Mouse (Mus musculus): Measurements from ENCODE around the gene Ankrd37. TPM values are rescaled to one million over a fixed set of nuclear protein-coding genes. Genes with fewer than 3 reads are reported as not detected.

The Ankrd37 gene
- 1 to 10 TPM; 2.2 to 3.2 TPM for total RNA-seq (2021)
- long read RNA-seq, experiment 1, partial matches to known transcripts: 0 of 2 reads
- long read RNA-seq, experiment 1, other reads (novel, unspliced or antisense): 2 of 2 reads
- long read RNA-seq, experiment 2, transcript Ankrd37-201 (5 exons, 927 nt): major isoform, 5 of 5 reads
- long read RNA-seq, experiment 2, partial matches to known transcripts: 0 of 5 reads
- long read RNA-seq, experiment 2, other reads (novel, unspliced or antisense): 0 of 5 reads

DNA sequence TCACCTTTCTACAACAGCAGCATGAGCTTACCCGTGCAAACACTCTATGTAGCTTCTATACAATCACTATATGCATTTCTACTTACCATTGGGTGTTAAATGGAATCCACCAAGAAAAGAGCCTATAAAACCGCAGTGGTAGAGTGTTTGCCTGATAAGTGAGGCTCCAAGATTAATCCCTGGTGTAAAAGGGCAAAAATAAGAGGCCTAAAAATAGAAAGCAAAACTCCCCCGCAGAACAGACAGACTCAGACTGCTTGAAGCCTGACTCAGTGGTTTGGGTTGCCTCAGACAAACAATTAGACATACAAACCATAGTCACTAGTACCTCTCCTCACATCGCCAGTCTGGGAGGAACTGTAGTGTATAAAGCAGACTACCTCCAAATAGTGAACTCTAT is at the start of gene Ankrd37:
TSS of gene Ankrd37 (minus strand) at position 112 of the 400 bp plus-strand sequence.
- DNase-seq: no peak

- DNase-seq: no peak
Measured at GRCm38 (mm10) chr8:46040260-46040659, 34.8 kb upstream of the Ankrd37 start.

GRCm38 (mm10) chr8:46039666-46040065 is 34.2 kb upstream of the Ankrd37 start:
- no peak for DNase-seq

- DNase-seq: no peak
Measured at GRCm38 (mm10) chr8:46036217-46036616, 30.7 kb upstream of the Ankrd37 start.

DNA sequence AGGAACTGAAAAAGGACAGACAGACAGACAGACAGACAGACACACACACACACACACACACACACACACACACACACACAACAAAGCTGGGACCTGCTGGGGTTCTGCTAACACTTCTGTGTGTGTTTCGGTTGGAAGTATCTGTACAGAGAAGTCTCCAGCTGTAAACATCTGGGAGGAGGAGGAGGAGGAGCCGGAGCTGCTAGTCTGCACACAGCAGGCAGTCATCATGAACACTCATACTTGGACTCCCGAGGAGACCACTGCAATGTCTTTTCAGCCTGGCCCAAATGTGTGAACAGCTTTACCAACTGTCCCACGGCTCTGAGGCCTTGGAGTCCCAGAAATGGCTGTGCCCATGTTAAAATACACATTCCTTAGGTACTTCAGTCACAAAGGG is 18.9 kb upstream of the Ankrd37 start:
- DNase-seq: no peak

DNA sequence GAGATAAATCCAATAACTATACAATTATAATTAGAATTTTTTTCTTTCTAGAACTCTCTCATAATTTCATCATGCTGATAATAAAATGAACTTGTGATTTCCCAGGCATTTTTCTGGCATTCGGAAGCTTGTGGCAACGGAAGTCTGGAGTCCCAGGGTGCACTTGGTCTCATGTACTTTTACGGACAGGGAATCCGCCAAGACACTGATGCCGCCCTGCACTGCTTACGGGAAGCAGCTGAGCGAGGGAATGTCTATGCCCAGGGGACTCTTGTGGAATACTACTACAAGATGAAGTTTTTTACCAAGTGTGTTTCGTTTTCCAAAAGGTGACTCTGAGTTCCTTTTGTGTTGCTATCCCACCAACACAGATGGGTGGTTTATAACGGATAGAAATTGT is 17.3 kb upstream of the Ankrd37 start:
- DNase-seq: no peak

DNA sequence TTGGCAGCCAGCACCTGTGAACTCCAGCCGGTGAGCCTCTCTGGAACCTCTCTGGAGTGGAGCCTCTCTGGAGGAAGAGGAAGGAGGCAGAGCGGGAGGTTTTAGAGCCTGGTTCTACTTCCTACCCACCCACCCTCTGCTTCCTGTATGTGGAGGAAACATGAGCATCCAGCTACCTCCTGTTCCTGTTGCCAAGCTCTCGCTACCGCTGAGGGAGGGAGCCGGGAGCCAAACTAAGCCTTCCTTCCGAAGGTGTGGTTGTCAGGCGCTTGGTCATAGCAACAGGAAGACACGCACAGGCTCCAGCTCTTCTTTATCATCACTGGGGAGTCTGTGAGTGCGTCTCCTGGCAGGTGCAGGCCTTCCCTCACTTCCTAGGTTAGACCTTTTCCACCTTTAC is 16.7 kb upstream of the Ankrd37 start:
- DNase-seq: no peak

DNA sequence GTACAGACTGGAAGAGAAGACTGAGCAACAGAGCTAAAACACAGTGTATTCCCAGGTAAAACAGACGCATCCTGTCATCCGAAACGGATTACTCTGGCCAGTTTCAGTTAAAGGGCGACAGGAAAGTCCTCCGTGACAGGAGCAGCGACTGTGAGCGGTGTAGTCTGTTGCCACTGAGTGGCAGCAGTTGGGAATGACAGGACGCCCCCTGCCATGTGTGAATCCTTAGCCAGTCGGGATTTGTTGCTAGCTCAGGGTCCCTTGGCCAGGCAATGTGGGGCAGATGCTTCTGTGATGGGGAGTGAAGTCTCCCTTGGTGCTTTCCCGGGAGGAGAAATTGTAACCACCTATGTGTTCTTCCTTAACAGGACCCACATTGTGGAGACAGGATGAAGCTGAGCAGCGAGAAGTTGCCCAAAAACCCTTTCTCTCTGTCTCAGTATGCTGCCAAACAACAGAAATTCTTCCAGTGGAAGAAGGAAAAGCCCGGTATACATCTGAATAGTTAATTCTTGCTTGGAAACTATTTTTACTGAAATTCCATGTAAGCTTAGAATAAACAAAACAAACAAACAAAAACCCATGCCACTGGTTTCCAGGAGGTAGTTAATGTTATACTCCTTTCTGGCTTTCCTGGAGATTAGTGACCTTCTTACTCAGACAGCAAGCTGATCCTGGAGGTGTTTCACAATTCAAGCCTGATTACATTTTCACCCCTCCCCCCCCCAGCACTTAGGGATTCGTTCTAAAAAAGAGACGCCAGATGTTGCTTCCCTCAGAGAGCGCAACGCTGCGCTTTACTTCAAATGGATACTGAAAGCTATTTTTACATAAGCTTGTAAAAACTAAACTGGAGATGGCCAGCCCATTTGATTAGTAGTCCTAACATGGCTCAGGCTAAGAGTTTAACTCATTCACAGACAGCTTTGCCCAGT is 5.5 kb upstream of the Ankrd37 start:
- no peak for DNase-seq

GRCm38 (mm10) chr8:46010306-46010705 is 4.8 kb upstream of the Ankrd37 start:
- no peak for DNase-seq

GRCm38 (mm10) chr8:46007050-46007672 is 1.7 kb upstream of the Ankrd37 start:
- DNase-seq: no peak

- DNase-seq: peak; percentile 99
Measured at GRCm38 (mm10) chr8:45999784-46000705, 5.5 kb downstream of the Ankrd37 start.

GRCm38 (mm10) chr8:45999138-45999783 is 6.2 kb downstream of the Ankrd37 start, which contains the start of gene Lrp2bp:
Gene Lrp2bp (plus strand): TSS chr8:45999303.
- DNase-seq: no peak

GRCm38 (mm10) chr8:45998228-45998627 is 7.3 kb downstream of the Ankrd37 start:
- no peak for DNase-seq

- no peak for DNase-seq
Measured at GRCm38 (mm10) chr8:45995576-45995975, 9.9 kb downstream of the Ankrd37 start.

- no peak for DNase-seq
Measured at GRCm38 (mm10) chr8:45994111-45994510, 11.4 kb downstream of the Ankrd37 start.

DNA sequence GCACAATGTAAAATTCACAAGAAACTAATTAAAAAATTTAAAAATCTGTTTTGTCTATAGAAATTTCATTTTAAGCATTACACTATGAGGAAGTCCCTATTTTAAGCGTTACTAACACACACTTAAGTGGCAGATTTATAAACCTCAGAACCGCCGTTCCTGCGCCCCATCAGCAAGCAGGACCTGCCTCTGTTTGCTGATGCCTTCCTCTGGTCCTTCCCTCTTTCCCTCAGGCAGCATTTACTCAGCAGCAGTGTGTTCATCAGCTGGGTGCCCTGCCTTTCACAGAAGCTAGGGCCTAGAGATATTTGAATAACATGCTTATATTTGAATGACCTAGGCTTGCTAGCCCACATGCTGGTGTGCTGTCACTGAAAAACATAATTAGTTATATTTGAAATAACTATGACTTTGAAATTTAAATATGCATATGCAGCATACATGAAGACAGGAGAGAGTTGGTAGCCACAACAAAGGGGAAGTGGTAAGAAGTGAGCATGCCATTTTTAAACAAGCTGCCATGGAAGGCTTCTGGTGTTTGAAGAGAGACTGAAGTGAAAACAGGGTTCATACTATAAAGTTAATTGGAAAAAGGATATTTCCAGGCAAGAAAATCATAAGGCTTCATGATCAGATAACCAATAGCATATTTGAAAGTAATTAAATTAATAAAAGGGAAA is 14.7 kb downstream of the Ankrd37 start:
- no peak for DNase-seq

DNA sequence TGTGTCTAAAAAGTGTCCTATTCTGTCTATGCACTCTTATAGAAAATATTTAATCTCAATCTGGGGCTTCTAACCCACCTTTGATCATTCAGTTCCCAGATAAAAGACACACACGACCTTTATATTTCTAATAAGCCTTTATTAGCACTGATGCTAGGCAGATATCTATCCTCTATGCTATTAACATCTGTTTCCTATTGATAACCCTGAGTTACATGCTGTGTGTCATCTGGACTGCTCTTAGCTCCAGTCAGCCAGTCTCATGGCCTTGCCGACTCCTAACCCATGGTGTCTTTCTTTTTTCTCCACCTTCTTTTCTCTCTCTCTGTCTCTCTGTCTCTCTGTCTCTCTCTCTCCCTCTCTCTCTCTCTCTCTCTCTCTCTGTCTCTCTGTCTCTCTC is 17.3 kb downstream of the Ankrd37 start:
- DNase-seq: no peak

GRCm38 (mm10) chr8:45986665-45987064 is 18.8 kb downstream of the Ankrd37 start:
- DNase-seq: no peak

DNA sequence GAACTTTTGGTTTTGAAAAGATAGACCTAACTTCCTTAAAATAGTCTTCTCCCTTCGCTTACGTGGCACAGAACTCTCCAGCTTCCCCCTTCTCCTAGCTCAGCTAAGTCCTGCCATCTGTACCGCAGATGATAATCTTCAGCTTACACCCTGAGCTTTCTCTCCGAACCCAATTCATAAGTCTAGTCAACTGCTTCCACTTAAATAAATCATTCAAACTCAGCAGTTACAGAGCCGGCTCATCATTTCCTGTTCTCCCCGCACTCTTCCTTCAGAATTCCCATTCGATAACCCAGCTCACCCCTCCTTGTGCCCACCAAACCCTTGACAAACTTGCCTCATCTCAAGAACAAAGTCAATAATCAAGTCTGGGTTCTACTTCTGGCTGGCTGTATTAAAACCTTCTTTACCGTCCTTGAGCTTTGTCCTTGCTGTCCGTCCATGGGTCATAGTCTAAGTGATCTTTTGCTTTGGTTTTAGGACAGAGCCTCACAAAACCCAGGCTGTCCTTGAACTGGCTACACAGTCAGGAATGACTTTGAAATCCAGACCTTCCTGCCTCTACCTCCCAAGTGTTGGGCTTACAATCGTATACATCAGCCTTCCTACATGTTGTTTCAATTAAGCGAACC is 29.6 kb downstream of the Ankrd37 start:
- no peak for DNase-seq
